Mouse (Mus musculus) embryonic facial prominence, embryonic 14.5 days (tissue): ENCODE data around the gene Gm35549. TPM values are rescaled to one million over a fixed set of nuclear protein-coding genes. Genes with fewer than 3 reads are reported as not detected.

Experiments
- ATAC-seq: fragments of 200-750 bp; cut with Nextera tagmentation; 2 replicates; pipeline ENCODE4 v1.8.0; 2017; ENCODE audit warnings: low read depth, moderate number of reproducible peaks, moderate TSS enrichment
- DNase-seq: peaks from one replicate; pipeline ENCODE4 v3.0.0-alpha.2; 2015; ENCODE audit warnings: low spot score
- H3K27ac ChIP-seq: fragments of 300-500 bp; sonication (generic); replicated peaks from 2 replicates; pipeline ENCODE4 v1.5.1; 2014; ENCODE audit warnings: low read depth, mild to moderate bottlenecking, low read length, moderate library complexity
- H3K27me3 ChIP-seq: fragments of 300-500 bp; sonication (generic); replicated peaks from 2 replicates; pipeline ENCODE4 v1.6.1; 2014; ENCODE audit warnings: low read length; ENCODE audit not compliant: control insufficient read depth, insufficient read depth
- H3K36me3 ChIP-seq: fragments of 300-500 bp; sonication (generic); 2 replicates; pipeline ENCODE4 v1.6.1; 2014; ENCODE audit warnings: low read length, mixed read lengths; ENCODE audit not compliant: control insufficient read depth, insufficient read depth
- H3K4me1 ChIP-seq: fragments of 300-500 bp; sonication (generic); 2 replicates; pipeline ENCODE4 v1.6.1; 2014; ENCODE audit warnings: antibody characterized with exemption, low read length; ENCODE audit not compliant: control insufficient read depth, insufficient read depth
- H3K4me2 ChIP-seq: fragments of 300-500 bp; sonication (generic); 2 replicates; pipeline ENCODE4 v1.6.1; 2014; ENCODE audit warnings: low read depth, mild to moderate bottlenecking, low read length, moderate library complexity, mixed read lengths
- H3K4me3 ChIP-seq: fragments of 300-500 bp; sonication (generic); 2 replicates; pipeline ENCODE4 v1.5.1; 2014; ENCODE audit warnings: low read depth, mild to moderate bottlenecking, low read length
- H3K9ac ChIP-seq: fragments of 300-500 bp; sonication (generic); 2 replicates; pipeline ENCODE4 v1.6.1; 2014; ENCODE audit warnings: low read depth, mild to moderate bottlenecking, low read length, moderate library complexity, mixed read lengths
- H3K9me3 ChIP-seq: fragments of 300-500 bp; sonication (generic); 2 replicates; pipeline ENCODE4 v1.6.1; 2016; ENCODE audit warnings: low read length; ENCODE audit not compliant: control insufficient read depth
- WGBS: fragments of 180-500 bp; shearing (Covaris S2); extraction: QIAGEN DNeasy Blood & Tissue Kit; methylation state at CpG from one replicate; pipeline ENCODE4 v1.1.7; 2014; 5-methylcytosine and 5-hydroxymethylcytosine counted together
- polyA plus RNA-seq: library from polyadenylated mRNA; unstranded; fragments of >200 nt; fragmentation: Nextera tagmentation; extraction: Ambion mirVana; gene quantifications from 2 replicates; pipeline ENCODE4 v1.2.1, GENCODE M21; 2014

Gene Gm35549
- polyA plus RNA-seq, 1 experiment from 2014 or later = 0.58 TPM

- Histone ChIP-seq H3K27ac (no peak overlapping the region), H3K4me2 (no peak overlapping the region), H3K4me1 (no peaks in the 10 kb centered on the region), H3K9ac (no peak overlapping the region), H3K9me3 (no peaks in the 10 kb centered on the region), H3K4me3 (no peak overlapping the region), H3K36me3 (no peaks in the 10 kb centered on the region), H3K27me3 (no peaks in the 10 kb centered on the region)
- ATAC-seq = no peak
- 70% methylated on average over 5 of the region's 5 CpGs for WGBS
- no peak for DNase-seq
Observed at GRCm38 (mm10) chr9:122785231-122785630, 58.6 kb downstream of the Gm35549 start.

Other genes starting within 250 kb of the Gm35549 start
- gene Topaz1, start 96.7 kb downstream of the Gm35549 start, polyA plus RNA-seq = not detected in 2 replicates
- gene Tcaim, start 38.5 kb downstream of the Gm35549 start, polyA plus RNA-seq = 6.1 and 7.2 TPM in 2 replicates
- 53.3 and 60.4 TPM in 2 replicates for gene Zfp445, start 22.0 kb upstream of the Gm35549 start, polyA plus RNA-seq
- gene Zkscan7, start 41.6 kb upstream of the Gm35549 start, polyA plus RNA-seq = 2.0 and 2.9 TPM in 2 replicates
- gene Zfp105, start 79.0 kb upstream of the Gm35549 start, polyA plus RNA-seq = 15.5 and 18.1 TPM in 2 replicates
- gene 1110059G10Rik, start 107.0 kb upstream of the Gm35549 start, polyA plus RNA-seq = 35.0 and 35.9 TPM in 2 replicates
- 23.9 and 27.4 TPM in 2 replicates for gene Kif15, start 107.0 kb upstream of the Gm35549 start, polyA plus RNA-seq
- gene Tmem42, start 177.3 kb upstream of the Gm35549 start, polyA plus RNA-seq = 24.5 and 24.6 TPM in 2 replicates
- gene Tgm4, start 190.7 kb upstream of the Gm35549 start, polyA plus RNA-seq = 0.18 and 0.21 TPM in 2 replicates